Mouse (Mus musculus): Measurements from ENCODE around the gene Guk1. TPM values are rescaled to one million over a fixed set of nuclear protein-coding genes. Genes with fewer than 3 reads are reported as not detected.

Gene Guk1
- total and polyA plus RNA-seq, 2 experiments from 2014 or later: 124 to 271 TPM

GRCm38 (mm10) chr11:59165616-59166241, 26.3 kb downstream of the Guk1 start:
- TF ChIP-seq CTCF (IDR thresholded peaks at IDR 0.05; ENCODE audit: low read depth): no peak
- H3K9me3 ChIP-seq (ENCODE audit: low read length): no peaks in the 10 kb centered on the region
- H3K9ac ChIP-seq (replicated peaks; ENCODE audit: low read length): no peak overlapping the region
- H3K27ac ChIP-seq: peak overlapping the region; percentile 51; the same call in 1 of the 2 replicates
- H3K4me1 ChIP-seq (ENCODE audit: insufficient read depth, low read length): peaks cover 16% of the 10 kb centered on the region; the same call in 1 of the 2 replicates
- no peaks in the 10 kb centered on the region for H3K36me3 ChIP-seq (ENCODE audit: insufficient read depth, low read length)
- ATAC-seq: no peak
- DNase-seq (ENCODE audit: low spot score): peak; percentile 44
- H3K4me2 ChIP-seq (ENCODE audit: low read depth, low read length): no peak overlapping the region
- no peak overlapping the region for H3K4me3 ChIP-seq (ENCODE audit: low read length)
- no peaks in the 10 kb centered on the region for H3K27me3 ChIP-seq (ENCODE audit: insufficient read depth, low read length)
- 15% methylated on average over 2 of the region's 2 CpGs for WGBS

- no peaks in the 10 kb centered on the region for H3K9me3 ChIP-seq (ENCODE audit: low read length)
- H3K9ac ChIP-seq (replicated peaks; ENCODE audit: low read length): no peak overlapping the region
- H3K4me3 ChIP-seq (ENCODE audit: low read length): no peak overlapping the region; the same call in 1 of the 2 replicates
- no peaks in the 10 kb centered on the region for H3K36me3 ChIP-seq (ENCODE audit: insufficient read depth, low read length)
- peak overlapping the region; percentile 98 for H3K27ac ChIP-seq
- H3K27me3 ChIP-seq (ENCODE audit: insufficient read depth, low read length): no peaks in the 10 kb centered on the region
- DNase-seq (ENCODE audit: low spot score) (no peak), ATAC-seq (no peak)
- peaks cover 16% of the 10 kb centered on the region; the same call in 1 of the 2 replicates for H3K4me1 ChIP-seq (ENCODE audit: insufficient read depth, low read length)
- WGBS: 85% methylated on average over 9 of the region's 9 CpGs
- TF ChIP-seq CTCF (IDR thresholded peaks at IDR 0.05; ENCODE audit: low read depth): no peak
- H3K4me2 ChIP-seq (ENCODE audit: low read depth, low read length): peak overlapping the region; percentile 75
Observed at GRCm38 (mm10) chr11:59164384-59164783, 27.6 kb downstream of the Guk1 start.

- peak within 1 kb of the TSS; percentile 75 for H3K4me2 ChIP-seq (ENCODE audit: low read depth, low read length)
- H3K36me3 ChIP-seq (ENCODE audit: insufficient read depth, low read length): no peaks in the 10 kb centered on the region
- TF ChIP-seq CTCF (IDR thresholded peaks at IDR 0.05; ENCODE audit: low read depth): no peak; the same call in 1 of the 2 replicates
- H3K9ac ChIP-seq (replicated peaks; ENCODE audit: low read length): peak within 1 kb of the TSS; percentile 78
- 3% methylated on average over 59 of the region's 68 CpGs for WGBS
- ATAC-seq (peak; percentile 99), DNase-seq (ENCODE audit: low spot score) (peak; percentile 99)
- H3K27ac ChIP-seq: peak within 1 kb of the TSS; percentile 98
- peak within 1 kb of the TSS; percentile 57 for H3K4me3 ChIP-seq (ENCODE audit: low read length)
- H3K4me1 ChIP-seq (ENCODE audit: insufficient read depth, low read length): peaks cover 16% of the 10 kb centered on the region; the same call in 1 of the 2 replicates
- H3K9me3 ChIP-seq (ENCODE audit: low read length): no peaks in the 10 kb centered on the region
- no peaks in the 10 kb centered on the region for H3K27me3 ChIP-seq (ENCODE audit: insufficient read depth, low read length)
Observed at GRCm38 (mm10) chr11:59163255-59164236, 28.5 kb downstream of the Guk1 start, which contains the start of gene Iba57. Iba57 (minus strand) TSS chr11:59163739.

DNA sequence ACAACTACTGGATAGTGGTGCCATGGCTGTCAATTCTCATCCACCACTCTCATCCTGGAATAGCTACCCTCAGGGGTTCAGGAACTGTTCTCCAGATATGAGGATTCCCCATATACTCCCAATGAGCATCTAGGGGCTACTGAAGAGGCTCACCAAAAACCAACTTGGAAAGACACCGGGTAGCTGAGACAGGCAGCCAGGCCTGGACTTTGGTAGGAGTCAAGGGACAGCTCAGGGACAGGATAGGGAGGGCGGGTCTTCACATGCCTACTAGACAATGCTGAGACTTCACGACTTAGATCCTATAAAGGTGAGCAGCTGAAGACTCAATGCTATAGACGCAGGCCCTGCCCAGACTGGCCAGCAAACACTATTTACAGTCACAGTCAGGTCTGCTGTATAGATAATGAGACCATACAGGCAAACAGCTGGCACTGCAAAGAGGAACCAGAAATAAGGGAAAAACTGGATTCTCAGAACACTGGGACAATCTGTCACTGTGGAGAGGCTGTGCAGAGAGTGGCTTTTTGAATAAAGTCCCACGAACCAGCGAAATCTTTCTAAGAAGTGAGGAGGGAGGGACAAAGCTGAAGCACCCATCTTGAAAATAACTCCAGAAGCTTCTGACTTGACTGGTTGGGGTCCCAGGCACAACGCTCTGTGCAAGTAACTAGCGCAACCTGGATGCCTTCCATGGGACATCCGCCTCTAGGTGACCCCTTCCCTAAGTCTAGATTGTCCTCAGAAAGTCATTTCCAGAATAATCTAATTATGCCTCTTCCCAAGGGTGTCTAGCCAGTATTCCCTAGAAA, 29.4 kb downstream of the Guk1 start:
- ATAC-seq: no peak; the same call in 1 of the 2 replicates

GRCm38 (mm10) chr11:59161398-59161797, 30.6 kb downstream of the Guk1 start:
- ATAC-seq (no peak), DNase-seq (ENCODE audit: low spot score) (peak; percentile 19)
- no peaks in the 10 kb centered on the region for H3K27me3 ChIP-seq (ENCODE audit: insufficient read depth, low read length)
- 56% methylated on average over 5 of the region's 5 CpGs for WGBS
- no peak overlapping the region for H3K9ac ChIP-seq (replicated peaks; ENCODE audit: low read length)
- H3K36me3 ChIP-seq (ENCODE audit: insufficient read depth, low read length): peaks cover 16% of the 10 kb centered on the region; the same call in 1 of the 2 replicates
- no peak overlapping the region for H3K4me3 ChIP-seq (ENCODE audit: low read length)
- H3K4me2 ChIP-seq (ENCODE audit: low read depth, low read length): no peak overlapping the region
- no peak overlapping the region for H3K27ac ChIP-seq
- H3K4me1 ChIP-seq (ENCODE audit: insufficient read depth, low read length): peaks cover 16% of the 10 kb centered on the region; the same call in 1 of the 2 replicates
- H3K9me3 ChIP-seq (ENCODE audit: low read length): no peaks in the 10 kb centered on the region
- TF ChIP-seq CTCF (IDR thresholded peaks at IDR 0.05; ENCODE audit: low read depth): no peak

More for the DNA sequence above, 29.4 kb downstream of the Guk1 start:
- 59% methylated on average over 9 of the region's 9 CpGs for WGBS
- Histone ChIP-seq H3K4me2 (ENCODE audit: low read depth, low read length) (peak overlapping the region; percentile 75), H3K27me3 (ENCODE audit: insufficient read depth, low read length) (no peaks in the 10 kb centered on the region), H3K4me3 (ENCODE audit: low read length) (peak overlapping the region; percentile 57), H3K36me3 (ENCODE audit: insufficient read depth, low read length) (peaks cover 4% of the 10 kb centered on the region; the same call in 1 of the 2 replicates), H3K4me1 (ENCODE audit: insufficient read depth, low read length) (peaks cover 16% of the 10 kb centered on the region; the same call in 1 of the 2 replicates), H3K9me3 (ENCODE audit: low read length) (no peaks in the 10 kb centered on the region), H3K9ac (replicated peaks; ENCODE audit: low read length) (peak overlapping the region; percentile 78), H3K27ac (peak overlapping the region; percentile 98; the same call in 1 of the 2 replicates)
- no peak for DNase-seq (ENCODE audit: low spot score)
- no peak for TF ChIP-seq CTCF (IDR thresholded peaks at IDR 0.05; ENCODE audit: low read depth)

GRCm38 (mm10) chr11:59159558-59159957, 32.5 kb downstream of the Guk1 start:
- Histone ChIP-seq H3K4me3 (ENCODE audit: low read length) (no peak overlapping the region), H3K4me1 (ENCODE audit: insufficient read depth, low read length) (peaks cover 16% of the 10 kb centered on the region; the same call in 1 of the 2 replicates), H3K27ac (no peak overlapping the region), H3K4me2 (ENCODE audit: low read depth, low read length) (no peak overlapping the region), H3K9ac (replicated peaks; ENCODE audit: low read length) (no peak overlapping the region), H3K9me3 (ENCODE audit: low read length) (no peaks in the 10 kb centered on the region), H3K36me3 (ENCODE audit: insufficient read depth, low read length) (peaks cover 26% of the 10 kb centered on the region; the same call in 1 of the 2 replicates), H3K27me3 (ENCODE audit: insufficient read depth, low read length) (no peaks in the 10 kb centered on the region)
- WGBS: 92% methylated on average over 4 of the region's 4 CpGs
- DNase-seq (ENCODE audit: low spot score): no peak
- ATAC-seq: no peak
- no peak for TF ChIP-seq CTCF (IDR thresholded peaks at IDR 0.05; ENCODE audit: low read depth)

Measured in hindbrain, postnatal 0 days (tissue).